Comparison of ENCODE assay signal across 8 mouse cellular contexts in genomic region chr3:132084680-132085079, GRCm38 (mm10). TPM values are rescaled to one million over a fixed set of nuclear protein-coding genes. Genes with fewer than 3 reads are reported as not detected.
DNase-seq lines count a peak whose midpoint lies in the region; ATAC-seq and TF ChIP-seq lines count a peak whose summit lies in the region.

No protein-coding gene starts in this region.

- peaks cover 20% of the 10 kb centered on the region for H3K27me3 ChIP-seq in forebrain, embryonic 15.5 days
- peaks cover 37% of the 10 kb centered on the region for H3K27me3 ChIP-seq in neural tube, embryonic 13.5 days
- no peaks in the 10 kb centered on the region for H3K27me3 ChIP-seq in cerebellum, adult 2 months (ENCODE audit: control insufficient read depth, insufficient read depth, low read length)

- 0 out of 2 replicates have a peak overlapping the region, but pooled peaks have one; percentile 16 for H3K9ac ChIP-seq in forebrain, embryonic 15.5 days (replicated peaks)
- H3K9ac ChIP-seq in neural tube, embryonic 13.5 days: peak overlapping the region; percentile 62

- DNase-seq in left cerebral cortex, adult 2 months (ENCODE audit: extremely low spot score in 1 of 2, low spot score in 2 of 2): peak in 1 of 2 experiments; percentile 15
- DNase-seq in left cerebral cortex, postnatal 25 days (ENCODE audit: low spot score in 2 of 2): no peak
- peak; percentile 13 to 29 for DNase-seq in kidney, postnatal 4 days
- DNase-seq in testis, postnatal 14 days (ENCODE audit: low spot score): no peak
- no peak for DNase-seq in cerebellum, adult 2 months
- no peak for DNase-seq in adrenal gland, postnatal 10 days

- no peak for TF ChIP-seq CTCF in left cerebral cortex, adult 2 months (IDR thresholded peaks at IDR 0.05)
- no peak for TF ChIP-seq CTCF in cerebellum, adult 2 months (IDR thresholded peaks at IDR 0.05; ENCODE audit: borderline replicate concordance, insufficient read depth, low read depth, low read length)

- 2% methylated on average over 8 of the region's 8 CpGs for WGBS in forebrain, embryonic 15.5 days
- 2% methylated on average over 8 of the region's 8 CpGs for WGBS in neural tube, embryonic 13.5 days
- 5% methylated on average over 8 of the region's 8 CpGs for WGBS in cerebellum, adult 2 months

- intact Hi-C loops in left cerebral cortex, adult 2 months (cut with DNase I): loop anchor here (2.0 to 10.0 kb wide), 2 partner anchors 108 to 490 kb away; no protein-coding TSS in a partner anchor
- intact Hi-C loops in left cerebral cortex, postnatal 25 days (cut with DNase I): loop anchor here (1.0 to 10.0 kb wide), 3 partner anchors 108 to 490 kb away; no protein-coding TSS in a partner anchor

- peak overlapping the region; percentile 96 for H3K4me2 ChIP-seq in forebrain, embryonic 15.5 days (replicated peaks)
- peak overlapping the region; percentile 96 for H3K4me2 ChIP-seq in neural tube, embryonic 13.5 days

- H3K4me3 ChIP-seq in left cerebral cortex, adult 2 months: peak overlapping the region; percentile 41; the same call in 1 of the 2 replicates
- peak overlapping the region; percentile 46 for H3K4me3 ChIP-seq in forebrain, embryonic 15.5 days
- H3K4me3 ChIP-seq in neural tube, embryonic 13.5 days: peak overlapping the region; percentile 47
- no peak overlapping the region for H3K4me3 ChIP-seq in cerebellum, adult 2 months (replicated peaks; ENCODE audit: insufficient read depth, low read depth, low read length)

- no peaks in the 10 kb centered on the region for H3K36me3 ChIP-seq in forebrain, embryonic 15.5 days
- H3K36me3 ChIP-seq in neural tube, embryonic 13.5 days: no peaks in the 10 kb centered on the region

- no peak for TF ChIP-seq POLR2A in cerebellum, adult 2 months (IDR thresholded peaks at IDR 0.05; ENCODE audit: borderline replicate concordance, insufficient read depth, low read length)

- no peaks in the 10 kb centered on the region for H3K9me3 ChIP-seq in forebrain, embryonic 15.5 days
- H3K9me3 ChIP-seq in neural tube, embryonic 13.5 days: no peaks in the 10 kb centered on the region

- H3K27ac ChIP-seq in left cerebral cortex, adult 2 months: no peak overlapping the region
- no peak overlapping the region for H3K27ac ChIP-seq in forebrain, embryonic 15.5 days (replicated peaks)
- no peak overlapping the region for H3K27ac ChIP-seq in neural tube, embryonic 13.5 days (replicated peaks)
- no peak overlapping the region for H3K27ac ChIP-seq in cerebellum, adult 2 months (ENCODE audit: insufficient read depth, low read length)

- ATAC-seq in forebrain, embryonic 15.5 days (replicated peaks): peak; percentile 32; the same call in 1 of the 2 replicates
- ATAC-seq in neural tube, embryonic 13.5 days (ENCODE audit: low read depth): peak; percentile 38

- H3K4me1 ChIP-seq in forebrain, embryonic 15.5 days: peaks cover 37% of the 10 kb centered on the region
- H3K4me1 ChIP-seq in neural tube, embryonic 13.5 days (replicated peaks): peaks cover 44% of the 10 kb centered on the region
- peaks cover 3% of the 10 kb centered on the region; the same call in 1 of the 2 replicates for H3K4me1 ChIP-seq in cerebellum, adult 2 months (ENCODE audit: control insufficient read depth, insufficient read depth, low read length)

RNA-seq across cellular contexts. Expression of gene Dkk2, which starts 0.4 kb away (rescaled TPM):
- 1 to 10 TPM in 1 of 2 experiments, under 1 TPM in 1; 0.56 to 1.2 TPM for total RNA-seq in left cerebral cortex, adult 2 months (2021)
- 1 to 10 TPM in 1 of 2 experiments, under 1 TPM in 1; 0.73 to 1.1 TPM for total RNA-seq in left cerebral cortex, postnatal 25 days (2021)
- polyA plus RNA-seq in forebrain, embryonic 15.5 days (2015; fragmentation: Nextera tagmentation; extraction: Ambion mirVana): 1.3 and 1.8 TPM in 2 replicates
- polyA plus RNA-seq in neural tube, embryonic 13.5 days (2015; fragmentation: Nextera tagmentation; extraction: Ambion mirVana): 3.0 and 4.4 TPM in 2 replicates
- 0.10 and 0.21 TPM in 2 replicates for polyA plus RNA-seq in cerebellum, adult 2 months (2012; rRNA removed)
- 1 to 10 TPM; 6.3 to 8.1 TPM for total RNA-seq in adrenal gland, postnatal 10 days (2021)

Comparison
In these comparisons a context has a peak if more than half of its experiments do, and no peak if none do; other contexts are left out.
1. DNase-seq: peak in kidney, postnatal 4 days (2 of 2); none in left cerebral cortex, postnatal 25 days (0 of 2), testis, postnatal 14 days (single experiment), cerebellum, adult 2 months (0 of 2) and adrenal gland, postnatal 10 days (single experiment).